Mouse (Mus musculus) E14TG2a.4 (cell line): ENCODE data around the gene Glp2r.

ENCODE experiments used
- CTCF ChIP-seq: conservative IDR thresholded peaks from 2 replicates; pipeline ENCODE4 v1.5.1; 2014; ENCODE audit warnings: low read length
- NANOG ChIP-seq: IDR thresholded peaks from 2 replicates; pipeline ENCODE4 v1.6.1; 2014; ENCODE audit warnings: borderline replicate concordance, low read length, mixed read lengths

DNA sequence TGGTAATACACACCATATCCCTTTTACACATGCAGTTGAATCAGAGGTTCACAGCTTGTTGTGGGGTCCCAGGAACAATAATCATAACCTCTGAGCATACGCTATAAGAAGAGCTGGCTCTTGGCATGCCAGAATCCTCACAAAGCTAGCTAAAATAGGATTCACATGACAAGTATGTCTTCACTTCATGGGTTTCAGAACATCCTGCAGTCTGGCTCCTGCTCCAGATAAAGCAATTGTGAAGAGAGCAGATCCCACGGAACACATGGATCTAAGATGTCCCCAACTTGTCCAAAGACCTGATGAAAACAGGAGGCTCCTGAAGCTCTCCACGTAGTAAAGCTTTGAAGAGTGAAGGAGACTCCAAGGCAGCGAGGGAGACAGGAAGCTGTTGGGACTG lies 55.6 kb downstream of the Glp2r start:
- no peak for TF ChIP-seq CTCF
- TF ChIP-seq NANOG, result no peak
